Mouse (Mus musculus) intestine, embryonic 16.5 days (tissue): ENCODE data around the gene Nr4a3. TPM values are rescaled to one million over a fixed set of nuclear protein-coding genes. Genes with fewer than 3 reads are reported as not detected.

Source experiments
- ATAC-seq: fragments of 200-750 bp; cut with Nextera tagmentation; 2 replicates; pipeline ENCODE4 v1.8.0; 2017; ENCODE audit warnings: moderate TSS enrichment, moderate library complexity
- H3K27ac ChIP-seq: fragments of 300-500 bp; sonication (generic); 2 replicates; pipeline ENCODE4 v1.5.1; 2014; ENCODE audit warnings: mild to moderate bottlenecking, low read length
- H3K27me3 ChIP-seq: fragments of 300-500 bp; sonication (generic); replicated peaks from 2 replicates; pipeline ENCODE4 v1.6.1; 2014; ENCODE audit warnings: low read length, control low read depth, mixed read lengths; ENCODE audit not compliant: control insufficient read depth, insufficient read depth
- H3K36me3 ChIP-seq: fragments of 300-500 bp; sonication (generic); 2 replicates; pipeline ENCODE4 v1.6.1; 2014; ENCODE audit warnings: low read length, control low read depth; ENCODE audit not compliant: control insufficient read depth, insufficient read depth
- H3K4me1 ChIP-seq: fragments of 300-500 bp; sonication (generic); 2 replicates; pipeline ENCODE4 v1.6.1; 2014; ENCODE audit warnings: low read length, control low read depth, mixed read lengths; ENCODE audit not compliant: control insufficient read depth, insufficient read depth
- H3K4me2 ChIP-seq: fragments of 300-500 bp; sonication (generic); 2 replicates; pipeline ENCODE4 v1.6.1; 2014; ENCODE audit warnings: low read depth, low read length, control low read depth
- H3K4me3 ChIP-seq: fragments of 300-500 bp; sonication (generic); 2 replicates; pipeline ENCODE4 v1.5.1; 2014; ENCODE audit warnings: mild to moderate bottlenecking, low read length
- H3K9ac ChIP-seq: fragments of 300-500 bp; sonication (generic); 2 replicates; pipeline ENCODE4 v1.6.1; 2014; ENCODE audit warnings: low read depth, low read length
- H3K9me3 ChIP-seq: fragments of 300-500 bp; sonication (generic); 2 replicates; pipeline ENCODE4 v1.6.1; 2016; ENCODE audit warnings: low read length, control low read depth; ENCODE audit not compliant: control insufficient read depth
- WGBS: fragments of 180-500 bp; shearing (Covaris S2); extraction: QIAGEN DNeasy Blood & Tissue Kit; methylation state at CpG from one replicate; pipeline ENCODE4 v1.1.7; 2014; 5-methylcytosine and 5-hydroxymethylcytosine counted together
- polyA plus RNA-seq: library from polyadenylated mRNA; unstranded; fragments of >200 nt; fragmentation: Nextera tagmentation; extraction: Ambion mirVana; gene quantifications from 2 replicates; pipeline ENCODE4 v1.2.1, GENCODE M21; 2015

The Nr4a3 gene
- polyA plus RNA-seq = 0.06 and 0.16 TPM in 2 replicates

GRCm38 (mm10) chr4:48044491-48045211 is at the start of gene Nr4a3:
Nr4a3 (plus strand) TSS chr4:48045153.
- peak; percentile 80 for ATAC-seq
- no peaks in the 10 kb centered on the region for H3K36me3 ChIP-seq
- peak within 1 kb of the TSS; percentile 100 for H3K4me2 ChIP-seq
- peaks cover 32% of the 10 kb centered on the region for H3K4me1 ChIP-seq
- H3K9ac ChIP-seq = peak within 1 kb of the TSS; percentile 76
- WGBS = under 1% methylated on average over 50 of the region's 54 CpGs
- H3K9me3 ChIP-seq = no peaks in the 10 kb centered on the region
- peak within 1 kb of the TSS; percentile 71 for H3K4me3 ChIP-seq
- H3K27me3 ChIP-seq = peaks cover 35% of the 10 kb centered on the region
- peak within 1 kb of the TSS; percentile 33 for H3K27ac ChIP-seq

- WGBS = 88% methylated on average over 4 of the region's 4 CpGs
- ATAC-seq = no peak
- no peaks in the 10 kb centered on the region for H3K36me3 ChIP-seq
- no peak overlapping the region for H3K27ac ChIP-seq
- H3K9me3 ChIP-seq = no peaks in the 10 kb centered on the region
- H3K27me3 ChIP-seq = no peaks in the 10 kb centered on the region
- H3K9ac ChIP-seq = no peak overlapping the region
- H3K4me2 ChIP-seq = no peak overlapping the region
- H3K4me3 ChIP-seq = no peak overlapping the region
- no peaks in the 10 kb centered on the region for H3K4me1 ChIP-seq
These were observed 42.0 kb upstream of the Nr4a3 start for GRCm38 (mm10) chr4:48002969-48003368.

GRCm38 (mm10) chr4:48003456-48003855 is 41.5 kb upstream of the Nr4a3 start:
- Histone ChIP-seq H3K4me2 (no peak overlapping the region), H3K4me1 (no peaks in the 10 kb centered on the region), H3K27me3 (no peaks in the 10 kb centered on the region), H3K36me3 (no peaks in the 10 kb centered on the region), H3K4me3 (no peak overlapping the region), H3K9me3 (no peaks in the 10 kb centered on the region), H3K9ac (no peak overlapping the region), H3K27ac (no peak overlapping the region)
- 91% methylated on average over 3 of the region's 3 CpGs for WGBS
- no peak for ATAC-seq

DNA sequence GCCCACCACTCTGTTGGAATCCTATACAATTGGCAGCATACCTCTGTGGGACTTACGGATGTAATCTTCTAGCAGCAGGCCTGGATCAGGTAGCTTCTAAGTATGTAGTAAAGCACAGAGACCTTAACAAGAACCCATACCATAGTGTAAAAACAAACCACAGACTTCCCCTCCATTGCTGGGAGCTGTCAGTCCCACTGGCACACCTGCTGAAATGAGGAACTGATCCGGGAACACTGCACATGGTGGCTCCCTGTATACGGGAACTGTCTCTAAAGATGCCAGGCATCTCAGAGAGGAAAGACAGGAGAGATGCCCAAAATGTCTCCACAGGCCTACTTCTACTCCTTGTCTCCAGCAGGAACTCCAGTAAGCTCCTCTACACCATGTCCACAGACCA is 38.6 kb upstream of the Nr4a3 start:
- WGBS = 91% methylated on average over 3 of the region's 3 CpGs
- ATAC-seq = no peak

DNA sequence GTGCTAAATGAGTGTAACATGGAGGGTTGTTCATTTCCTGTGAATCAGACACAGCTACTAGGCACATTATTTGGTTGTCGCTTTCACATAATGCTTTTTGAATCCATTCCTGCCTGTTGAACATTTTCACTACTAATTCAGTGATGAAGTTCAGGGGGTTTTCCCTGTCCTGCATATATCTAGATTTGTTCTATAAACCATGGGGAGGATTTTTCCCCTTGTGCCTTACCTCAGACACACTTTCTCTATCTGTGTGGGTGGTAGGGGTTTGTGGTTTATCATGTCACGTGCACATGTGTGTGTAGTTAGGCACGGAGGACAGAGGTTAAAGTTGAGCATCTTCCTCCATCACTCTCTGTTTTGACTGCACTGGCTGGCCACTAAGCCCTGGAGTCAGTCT is 32.7 kb upstream of the Nr4a3 start:
- no peaks in the 10 kb centered on the region for H3K4me1 ChIP-seq
- H3K4me2 ChIP-seq = no peak overlapping the region
- no peaks in the 10 kb centered on the region for H3K27me3 ChIP-seq
- 91% methylated on average over 3 of the region's 3 CpGs for WGBS
- no peak overlapping the region for H3K9ac ChIP-seq
- no peak for ATAC-seq
- no peak overlapping the region for H3K27ac ChIP-seq
- H3K4me3 ChIP-seq = no peak overlapping the region
- no peaks in the 10 kb centered on the region for H3K36me3 ChIP-seq
- no peaks in the 10 kb centered on the region for H3K9me3 ChIP-seq

More for the DNA sequence above, 38.6 kb upstream of the Nr4a3 start:
- H3K4me2 ChIP-seq = no peak overlapping the region
- no peaks in the 10 kb centered on the region for H3K36me3 ChIP-seq
- H3K4me1 ChIP-seq = no peaks in the 10 kb centered on the region
- no peak overlapping the region for H3K27ac ChIP-seq
- H3K9ac ChIP-seq = no peak overlapping the region
- H3K4me3 ChIP-seq = no peak overlapping the region
- no peaks in the 10 kb centered on the region for H3K9me3 ChIP-seq
- no peaks in the 10 kb centered on the region for H3K27me3 ChIP-seq

- ATAC-seq = peak; percentile 85
- no peaks in the 10 kb centered on the region for H3K9me3 ChIP-seq
- no peaks in the 10 kb centered on the region for H3K4me1 ChIP-seq
- no peak overlapping the region for H3K4me2 ChIP-seq
- no peaks in the 10 kb centered on the region for H3K27me3 ChIP-seq
- WGBS = 57% methylated on average over 3 of the region's 3 CpGs
- H3K9ac ChIP-seq = no peak overlapping the region
- no peaks in the 10 kb centered on the region for H3K36me3 ChIP-seq
- H3K27ac ChIP-seq = no peak overlapping the region
- H3K4me3 ChIP-seq = no peak overlapping the region
These were observed 22.0 kb upstream of the Nr4a3 start for GRCm38 (mm10) chr4:48022966-48023365.

DNA sequence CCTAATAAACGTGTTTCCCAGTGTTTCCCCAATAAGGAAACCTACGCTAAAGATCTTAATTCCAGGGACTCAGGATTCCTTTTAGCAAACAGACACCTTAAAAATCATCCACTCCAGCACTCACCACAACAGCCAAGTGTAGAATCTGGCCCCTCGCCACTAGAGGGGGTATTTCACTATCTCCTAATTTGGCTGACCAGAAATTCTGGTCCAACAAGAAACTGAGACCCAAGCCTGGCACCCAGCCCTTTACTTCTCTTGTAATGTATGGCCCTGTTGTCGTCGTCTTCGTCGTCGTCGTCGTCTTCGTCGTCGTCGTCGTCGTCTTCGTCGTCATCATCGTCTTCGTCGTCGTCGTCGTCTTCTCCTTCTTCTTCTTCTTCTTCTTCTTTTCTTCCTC is 15.3 kb upstream of the Nr4a3 start:
- Histone ChIP-seq H3K4me3 (no peak overlapping the region), H3K27ac (no peak overlapping the region), H3K4me1 (no peaks in the 10 kb centered on the region), H3K4me2 (no peak overlapping the region), H3K9ac (no peak overlapping the region), H3K27me3 (no peaks in the 10 kb centered on the region), H3K9me3 (no peaks in the 10 kb centered on the region), H3K36me3 (no peaks in the 10 kb centered on the region)
- WGBS = 64% methylated on average over 24 of the region's 24 CpGs
- ATAC-seq = no peak

GRCm38 (mm10) chr4:48034287-48034686 is 10.7 kb upstream of the Nr4a3 start:
- Histone ChIP-seq H3K9ac (no peak overlapping the region), H3K36me3 (no peaks in the 10 kb centered on the region), H3K4me1 (no peaks in the 10 kb centered on the region), H3K27ac (no peak overlapping the region), H3K4me3 (no peak overlapping the region), H3K9me3 (no peaks in the 10 kb centered on the region), H3K4me2 (no peak overlapping the region), H3K27me3 (no peaks in the 10 kb centered on the region)
- ATAC-seq = no peak
- 63% methylated on average over 9 of the region's 9 CpGs for WGBS

- no peaks in the 10 kb centered on the region for H3K27me3 ChIP-seq
- H3K4me3 ChIP-seq = no peak overlapping the region
- H3K27ac ChIP-seq = no peak overlapping the region
- ATAC-seq = no peak
- 75% methylated on average over 4 of the region's 4 CpGs for WGBS
- H3K36me3 ChIP-seq = no peaks in the 10 kb centered on the region
- no peaks in the 10 kb centered on the region for H3K9me3 ChIP-seq
- H3K4me2 ChIP-seq = no peak overlapping the region
- H3K9ac ChIP-seq = no peak overlapping the region
- 0 out of 2 replicates have a peak, but pooled peaks cover 2% of the 10 kb centered on the region for H3K4me1 ChIP-seq
These were observed 7.3 kb upstream of the Nr4a3 start for GRCm38 (mm10) chr4:48037646-48038045.

DNA sequence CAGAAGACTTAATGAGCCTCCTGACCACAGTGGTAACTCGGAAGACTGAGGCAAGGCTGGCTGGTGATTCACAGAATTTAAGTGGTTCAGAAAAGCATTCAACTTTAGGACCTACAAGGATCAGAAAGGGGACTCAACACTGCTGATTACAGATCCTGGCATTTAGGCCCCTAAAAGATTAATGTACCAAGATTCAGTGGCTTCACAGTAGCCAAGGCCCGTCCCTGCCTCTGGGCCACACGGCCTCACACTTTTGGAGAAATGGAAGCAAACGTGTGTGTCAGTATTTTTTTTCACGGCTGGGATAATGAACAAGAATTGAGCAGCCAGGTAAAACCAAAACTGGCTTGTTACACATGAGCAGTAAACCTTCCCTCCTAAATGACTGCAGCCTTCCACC is 6.1 kb upstream of the Nr4a3 start:
- Histone ChIP-seq H3K4me2 (no peak overlapping the region), H3K4me1 (0 out of 2 replicates have a peak, but pooled peaks cover 2% of the 10 kb centered on the region), H3K36me3 (no peaks in the 10 kb centered on the region), H3K9ac (no peak overlapping the region), H3K27ac (no peak overlapping the region), H3K4me3 (no peak overlapping the region), H3K27me3 (no peaks in the 10 kb centered on the region), H3K9me3 (no peaks in the 10 kb centered on the region)
- no peak for ATAC-seq
- WGBS = 87% methylated on average over 5 of the region's 5 CpGs
